Mouse (Mus musculus): ENCODE results near the gene Pef1.

GRCm38 (mm10) chr4:130171951-130172765 lies 69.8 kb downstream of the Pef1 start:
- TF ChIP-seq CTCF (IDR thresholded peaks at IDR 0.05; ENCODE audit: insufficient read depth, low read length) (no peak), POLR2A (IDR thresholded peaks at IDR 0.05; ENCODE audit: borderline replicate concordance, extremely low read depth, low read depth, low read length) (no peak)

All from lung, adult 2 months (tissue).